ENCODE assay signal across 31 mouse cellular contexts in genomic region chr7:78743731-78744385, GRCm38 (mm10). TPM values are rescaled to one million over a fixed set of nuclear protein-coding genes. Genes with fewer than 3 reads are reported as not detected.
DNase-seq lines count a peak whose midpoint lies in the region; ATAC-seq and TF ChIP-seq lines count a peak whose summit lies in the region.
"Had no signal": no experiment of that assay in that cellular context is flagged by ENCODE, and none has a peak within 500 bp of the region (broad histone marks: within the 10 kb centered on the region; RNA-seq: fewer than 3 reads in every experiment).

No protein-coding gene starts in this region.

- H3K9ac ChIP-seq in hindbrain, embryonic 13.5 days = no peak overlapping the region
- 0 out of 2 replicates have a peak overlapping the region, but pooled peaks have one; percentile 25 for H3K9ac ChIP-seq in midbrain, embryonic 16.5 days (ENCODE audit: low read depth, low read length)
- H3K9ac ChIP-seq in midbrain, embryonic 13.5 days (replicated peaks) = no peak overlapping the region
- H3K9ac ChIP-seq in lung, postnatal 0 days (replicated peaks; ENCODE audit: low read depth) = no peak overlapping the region
- H3K9ac ChIP-seq: forebrain, embryonic 13.5 days; heart, embryonic 12.5 days; intestine, embryonic 15.5 days; liver, embryonic 12.5 days; liver, postnatal 0 days; neural tube, embryonic 15.5 days; stomach, embryonic 15.5 days had no signal

- H3K27ac ChIP-seq in hindbrain, embryonic 13.5 days = no peak overlapping the region; the same call in 1 of the 2 replicates
- no peak overlapping the region for H3K27ac ChIP-seq in hindbrain, embryonic 10.5 days
- H3K27ac ChIP-seq in midbrain, embryonic 16.5 days (ENCODE audit: low read length) = no peak overlapping the region
- no peak overlapping the region for H3K27ac ChIP-seq in midbrain, embryonic 13.5 days
- 0 out of 2 replicates have a peak overlapping the region, but pooled peaks have one; percentile 47 for H3K27ac ChIP-seq in lung, postnatal 0 days (ENCODE audit: low read length)
- H3K27ac ChIP-seq: forebrain, embryonic 13.5 days; gastrocnemius, adult 2 months; heart, adult 2 months; intestine, embryonic 15.5 days; kidney, postnatal 0 days; liver, embryonic 12.5 days; neural tube, embryonic 15.5 days; stomach, embryonic 15.5 days had no signal

- ATAC-seq in hindbrain, embryonic 13.5 days (ENCODE audit: low FRiP score) = peak; percentile 39; the same call in 1 of the 2 replicates
- ATAC-seq in midbrain, embryonic 16.5 days = no peak
- no peak for ATAC-seq in midbrain, embryonic 13.5 days
- ATAC-seq in lung, postnatal 0 days = peak; percentile 82
- no peak for ATAC-seq in frontal cortex, adult (ENCODE audit: low TSS enrichment)
- ATAC-seq: CD4-positive, CD25-positive, alpha-beta regulatory T cell, adult 4 months; forebrain, embryonic 13.5 days; intestine, embryonic 15.5 days; liver, embryonic 12.5 days; liver, postnatal 0 days had no signal

- no peaks in the 10 kb centered on the region for H3K36me3 ChIP-seq in hindbrain, embryonic 13.5 days
- H3K36me3 ChIP-seq in hindbrain, embryonic 10.5 days = no peaks in the 10 kb centered on the region
- no peaks in the 10 kb centered on the region for H3K36me3 ChIP-seq in midbrain, embryonic 16.5 days (ENCODE audit: control insufficient read depth, insufficient read depth, low read length)
- H3K36me3 ChIP-seq in midbrain, embryonic 13.5 days = no peaks in the 10 kb centered on the region
- no peaks in the 10 kb centered on the region for H3K36me3 ChIP-seq in lung, postnatal 0 days (ENCODE audit: insufficient read depth, low read length)
- H3K36me3 ChIP-seq: heart, embryonic 12.5 days; intestine, embryonic 15.5 days; liver, embryonic 12.5 days; neural tube, embryonic 15.5 days; stomach, embryonic 15.5 days had no signal

- H3K27me3 ChIP-seq in hindbrain, embryonic 13.5 days = no peaks in the 10 kb centered on the region
- no peaks in the 10 kb centered on the region for H3K27me3 ChIP-seq in hindbrain, embryonic 10.5 days (ENCODE audit: insufficient read depth, poor library complexity, severe bottlenecking)
- H3K27me3 ChIP-seq in midbrain, embryonic 16.5 days (ENCODE audit: control insufficient read depth, insufficient read depth, low read depth, low read length) = no peaks in the 10 kb centered on the region
- no peaks in the 10 kb centered on the region for H3K27me3 ChIP-seq in midbrain, embryonic 13.5 days
- no peaks in the 10 kb centered on the region for H3K27me3 ChIP-seq in lung, postnatal 0 days (replicated peaks; ENCODE audit: insufficient read depth, low read length)
- H3K27me3 ChIP-seq: forebrain, embryonic 13.5 days; heart, embryonic 12.5 days; intestine, embryonic 15.5 days; liver, embryonic 12.5 days; neural tube, embryonic 15.5 days; stomach, embryonic 15.5 days had no signal

- H3K4me2 ChIP-seq in hindbrain, embryonic 13.5 days = no peak overlapping the region
- H3K4me2 ChIP-seq in midbrain, embryonic 16.5 days (ENCODE audit: low read length) = no peak overlapping the region
- H3K4me2 ChIP-seq in midbrain, embryonic 13.5 days (replicated peaks) = no peak overlapping the region
- no peak overlapping the region for H3K4me2 ChIP-seq in lung, postnatal 0 days (replicated peaks; ENCODE audit: low read depth, low read length)
- H3K4me2 ChIP-seq: forebrain, embryonic 13.5 days; heart, embryonic 12.5 days; intestine, embryonic 15.5 days; liver, embryonic 12.5 days; midbrain, embryonic 11.5 days; neural tube, embryonic 15.5 days; stomach, embryonic 15.5 days had no signal

- TF ChIP-seq CTCF in lung, postnatal 0 days (IDR thresholded peaks at IDR 0.05) = no peak; the same call in 1 of the 2 replicates

- no peaks in the 10 kb centered on the region for H3K4me1 ChIP-seq in hindbrain, embryonic 13.5 days (replicated peaks)
- no peaks in the 10 kb centered on the region for H3K4me1 ChIP-seq in hindbrain, embryonic 10.5 days (replicated peaks)
- no peaks in the 10 kb centered on the region for H3K4me1 ChIP-seq in midbrain, embryonic 16.5 days (ENCODE audit: control insufficient read depth, insufficient read depth, low read length)
- no peaks in the 10 kb centered on the region for H3K4me1 ChIP-seq in midbrain, embryonic 13.5 days (replicated peaks)
- no peaks in the 10 kb centered on the region for H3K4me1 ChIP-seq in lung, postnatal 0 days (ENCODE audit: insufficient read depth, low read depth, low read length)
- H3K4me1 ChIP-seq: forebrain, embryonic 13.5 days; heart, embryonic 12.5 days; intestine, embryonic 15.5 days; liver, embryonic 12.5 days; neural tube, embryonic 15.5 days; stomach, embryonic 15.5 days had no signal

- H3K9me3 ChIP-seq in hindbrain, embryonic 13.5 days = no peaks in the 10 kb centered on the region
- no peaks in the 10 kb centered on the region for H3K9me3 ChIP-seq in hindbrain, embryonic 10.5 days
- no peaks in the 10 kb centered on the region for H3K9me3 ChIP-seq in midbrain, embryonic 16.5 days (replicated peaks; ENCODE audit: control insufficient read depth, low read length, poor library complexity, severe bottlenecking)
- no peaks in the 10 kb centered on the region for H3K9me3 ChIP-seq in midbrain, embryonic 13.5 days
- H3K9me3 ChIP-seq in lung, postnatal 0 days (ENCODE audit: low read length) = no peaks in the 10 kb centered on the region
- H3K9me3 ChIP-seq: forebrain, embryonic 13.5 days; heart, embryonic 12.5 days; intestine, embryonic 15.5 days; liver, embryonic 12.5 days; neural tube, embryonic 15.5 days; stomach, embryonic 15.5 days had no signal

- no peak overlapping the region for H3K4me3 ChIP-seq in hindbrain, embryonic 13.5 days
- no peak overlapping the region for H3K4me3 ChIP-seq in hindbrain, embryonic 10.5 days
- no peak overlapping the region for H3K4me3 ChIP-seq in midbrain, embryonic 16.5 days (ENCODE audit: low read depth, low read length)
- no peak overlapping the region for H3K4me3 ChIP-seq in midbrain, embryonic 13.5 days (replicated peaks)
- no peak overlapping the region for H3K4me3 ChIP-seq in lung, postnatal 0 days (ENCODE audit: low read depth, low read length)
- H3K4me3 ChIP-seq: forebrain, embryonic 13.5 days; gastrocnemius, adult 2 months; heart, adult 2 months; heart, embryonic 12.5 days; intestine, embryonic 15.5 days; liver, embryonic 12.5 days; neural tube, embryonic 15.5 days; stomach, embryonic 15.5 days had no signal

- DNase-seq in hindbrain, embryonic 10.5 days (ENCODE audit: low spot score) = no peak
- DNase-seq in lung, postnatal 0 days (ENCODE audit: low spot score) = peak; percentile 75
- peak; percentile 12 for DNase-seq in mesoderm, embryonic 11.5 days (ENCODE audit: low read depth, low spot score)
- DNase-seq: adrenal gland, adult 8-10 months; cerebellum, adult 11 months; cerebellum, adult 9-10 months; cerebellum, postnatal 36 days; gastrocnemius, adult 2 months; gastrocnemius, postnatal 36 days; heart, adult 2 months; heart, postnatal 4 days; kidney, adult 8-10 months; kidney, postnatal 4 days; layer of hippocampus, postnatal 36 days; left cerebral cortex, postnatal 4 days; liver, postnatal 0 days; right cerebral cortex, postnatal 25 days; thymus, postnatal 25 days had no signal

- 63% methylated on average over 5 of the region's 5 CpGs for WGBS in hindbrain, embryonic 13.5 days
- WGBS in hindbrain, embryonic 10.5 days = 89% methylated on average over 5 of the region's 5 CpGs
- 83% methylated on average over 5 of the region's 5 CpGs for WGBS in midbrain, embryonic 16.5 days
- WGBS in midbrain, embryonic 13.5 days = 77% methylated on average over 5 of the region's 5 CpGs
- WGBS in lung, postnatal 0 days = 31% methylated on average over 5 of the region's 5 CpGs

- no peak for TF ChIP-seq EP300 in lung, postnatal 0 days (IDR thresholded peaks at IDR 0.05)

RNA-seq across cellular contexts. Expression of gene Ntrk3, which starts 6.0 kb away (rescaled TPM):
- polyA plus RNA-seq in hindbrain, embryonic 13.5 days (2015; fragmentation: Nextera tagmentation; extraction: Ambion mirVana) = 21.1 and 22.6 TPM in 2 replicates
- polyA plus RNA-seq in hindbrain, embryonic 10.5 days (2016; fragmentation: Nextera tagmentation; extraction: Ambion mirVana) = 3.3 and 4.5 TPM in 2 replicates
- polyA plus RNA-seq in midbrain, embryonic 16.5 days (2015; fragmentation: Nextera tagmentation; extraction: Ambion mirVana) = 21.7 and 24.7 TPM in 2 replicates
- polyA plus RNA-seq in midbrain, embryonic 13.5 days (2015; fragmentation: Nextera tagmentation; extraction: Ambion mirVana) = 15.8 and 18.3 TPM in 2 replicates
- polyA plus RNA-seq in lung, postnatal 0 days (2015; fragmentation: Nextera tagmentation; extraction: Ambion mirVana) = 0.83 and 1.3 TPM in 2 replicates

RNA-seq across cellular contexts. Expression of gene Mrps11, which starts 39.1 kb away (rescaled TPM):
- polyA plus RNA-seq in hindbrain, embryonic 13.5 days (2015; fragmentation: Nextera tagmentation; extraction: Ambion mirVana) = 71.9 and 73.9 TPM in 2 replicates
- polyA plus RNA-seq in hindbrain, embryonic 10.5 days (2016; fragmentation: Nextera tagmentation; extraction: Ambion mirVana) = 85.3 and 91.7 TPM in 2 replicates
- polyA plus RNA-seq in midbrain, embryonic 16.5 days (2015; fragmentation: Nextera tagmentation; extraction: Ambion mirVana) = 61.9 and 69.2 TPM in 2 replicates
- 73.1 and 79.1 TPM in 2 replicates for polyA plus RNA-seq in midbrain, embryonic 13.5 days (2015; fragmentation: Nextera tagmentation; extraction: Ambion mirVana)
- 39.8 and 46.4 TPM in 2 replicates for polyA plus RNA-seq in lung, postnatal 0 days (2015; fragmentation: Nextera tagmentation; extraction: Ambion mirVana)

RNA-seq across cellular contexts. Expression of gene Mrpl46, which starts 39.5 kb away (rescaled TPM):
- 57.1 and 57.5 TPM in 2 replicates for polyA plus RNA-seq in hindbrain, embryonic 13.5 days (2015; fragmentation: Nextera tagmentation; extraction: Ambion mirVana)
- polyA plus RNA-seq in hindbrain, embryonic 10.5 days (2016; fragmentation: Nextera tagmentation; extraction: Ambion mirVana) = 78.3 and 78.5 TPM in 2 replicates
- polyA plus RNA-seq in midbrain, embryonic 16.5 days (2015; fragmentation: Nextera tagmentation; extraction: Ambion mirVana) = 54.5 and 54.7 TPM in 2 replicates
- polyA plus RNA-seq in midbrain, embryonic 13.5 days (2015; fragmentation: Nextera tagmentation; extraction: Ambion mirVana) = 58.6 and 64.2 TPM in 2 replicates
- polyA plus RNA-seq in lung, postnatal 0 days (2015; fragmentation: Nextera tagmentation; extraction: Ambion mirVana) = 41.7 and 43.1 TPM in 2 replicates

Comparison
In these comparisons a context has a peak if more than half of its experiments do, and no peak if none do; other contexts are left out.
1. ATAC-seq: peak in hindbrain, embryonic 13.5 days (single experiment) and lung, postnatal 0 days (single experiment); none in midbrain, embryonic 16.5 days (single experiment), midbrain, embryonic 13.5 days (single experiment) and frontal cortex, adult (single experiment).